Mouse (Mus musculus) cerebellum, adult 8-10 months (tissue): ENCODE measurements around the gene Jak1.

Experiments used
- DNase-seq: peaks from one replicate; pipeline ENCODE4 v3.0.0; 2022

Gene Jak1

GRCm38 (mm10) chr4:101235964-101236363, 29.1 kb downstream of the Jak1 start:
- no peak for DNase-seq

- DNase-seq, result no peak
These were observed 30.3 kb downstream of the Jak1 start for GRCm38 (mm10) chr4:101234753-101235152.

GRCm38 (mm10) chr4:101234332-101234731, 30.8 kb downstream of the Jak1 start:
- no peak for DNase-seq

- no peak for DNase-seq
These were observed 34.5 kb downstream of the Jak1 start for GRCm38 (mm10) chr4:101230621-101231020.

- DNase-seq, result no peak
These were observed 37.7 kb downstream of the Jak1 start for GRCm38 (mm10) chr4:101227398-101227797.

- no peak for DNase-seq
These were observed 39.1 kb downstream of the Jak1 start for GRCm38 (mm10) chr4:101225984-101226383.

- no peak for DNase-seq
These were observed 44.1 kb downstream of the Jak1 start for GRCm38 (mm10) chr4:101220946-101221345.

- no peak for DNase-seq
These were observed 45.2 kb downstream of the Jak1 start for GRCm38 (mm10) chr4:101219839-101220238.

GRCm38 (mm10) chr4:101217026-101217540, 48.0 kb downstream of the Jak1 start:
- no peak for DNase-seq

GRCm38 (mm10) chr4:101216286-101216685, 48.8 kb downstream of the Jak1 start:
- DNase-seq, result no peak

- no peak for DNase-seq
These were observed 51.6 kb downstream of the Jak1 start for GRCm38 (mm10) chr4:101213477-101213876.

GRCm38 (mm10) chr4:101207492-101207891, 57.6 kb downstream of the Jak1 start:
- no peak for DNase-seq

GRCm38 (mm10) chr4:101203518-101203917, 61.6 kb downstream of the Jak1 start:
- no peak for DNase-seq

GRCm38 (mm10) chr4:101202626-101203025, 62.5 kb downstream of the Jak1 start:
- no peak for DNase-seq

- DNase-seq, result no peak
These were observed 65.5 kb downstream of the Jak1 start for GRCm38 (mm10) chr4:101199433-101200081.

GRCm38 (mm10) chr4:101198333-101198732, 66.7 kb downstream of the Jak1 start:
- DNase-seq, result peak; percentile 75

GRCm38 (mm10) chr4:101197421-101198170, 67.5 kb downstream of the Jak1 start:
- DNase-seq, result no peak

- DNase-seq, result no peak
These were observed 68.7 kb downstream of the Jak1 start for GRCm38 (mm10) chr4:101196407-101196806.

GRCm38 (mm10) chr4:101194170-101194569, 70.9 kb downstream of the Jak1 start:
- DNase-seq, result no peak

GRCm38 (mm10) chr4:101192241-101192976, 72.7 kb downstream of the Jak1 start:
- no peak for DNase-seq

GRCm38 (mm10) chr4:101187381-101187780, 77.7 kb downstream of the Jak1 start:
- no peak for DNase-seq

GRCm38 (mm10) chr4:101186591-101186990, 78.5 kb downstream of the Jak1 start:
- no peak for DNase-seq

- DNase-seq, result no peak
These were observed 79.9 kb downstream of the Jak1 start for GRCm38 (mm10) chr4:101185216-101185615.

- no peak for DNase-seq
These were observed 82.5 kb downstream of the Jak1 start for GRCm38 (mm10) chr4:101182603-101183011.
